Mouse (Mus musculus) activated CD4-positive, CD25-positive, alpha-beta regulatory T cell, adult 4 months (primary cell): ENCODE measurements around the gene Tgm3. TPM values are rescaled to one million over a fixed set of nuclear protein-coding genes. Genes with fewer than 3 reads are reported as not detected.

Source experiments
- polyA plus RNA-seq, 2 experiments: library from polyadenylated mRNA; unstranded; fragments of 100-300 nt; shearing (Covaris generic); gene quantifications; one replicate each; pipeline ENCODE4 v1.2.1; 2017

The Tgm3 gene
- polyA plus RNA-seq, 2 experiments from 2014 or later: not detected

Other genes starting within 250 kb of the Tgm3 start
- 1 to 10 TPM; 1.1 to 1.3 TPM for gene Stk35, start 211.8 kb upstream of the Tgm3 start, polyA plus RNA-seq
- gene Tgm6, start 100.1 kb downstream of the Tgm3 start, polyA plus RNA-seq: not detected
- gene Snrpb, start 167.1 kb downstream of the Tgm3 start, polyA plus RNA-seq: 100 to 1,000 TPM; 354 to 438 TPM
- gene Tmc2, start 182.8 kb downstream of the Tgm3 start, polyA plus RNA-seq: under 1 TPM in 1 of 2 experiments, not detected in 1; 0.12 TPM